Mouse (Mus musculus) lung, postnatal 0 days (tissue): Measurements from ENCODE around the gene Dusp6.

Experiments used
- CTCF ChIP-seq: IDR thresholded peaks from 2 replicates; pipeline ENCODE4 v1.5.1; 2016; ENCODE audit warnings: antibody characterized with exemption, mild to moderate bottlenecking
- EP300 ChIP-seq: IDR thresholded peaks from 2 replicates; pipeline ENCODE4 v1.6.1; 2016; ENCODE audit warnings: antibody characterized with exemption, mild to moderate bottlenecking, control low read depth

DNA sequence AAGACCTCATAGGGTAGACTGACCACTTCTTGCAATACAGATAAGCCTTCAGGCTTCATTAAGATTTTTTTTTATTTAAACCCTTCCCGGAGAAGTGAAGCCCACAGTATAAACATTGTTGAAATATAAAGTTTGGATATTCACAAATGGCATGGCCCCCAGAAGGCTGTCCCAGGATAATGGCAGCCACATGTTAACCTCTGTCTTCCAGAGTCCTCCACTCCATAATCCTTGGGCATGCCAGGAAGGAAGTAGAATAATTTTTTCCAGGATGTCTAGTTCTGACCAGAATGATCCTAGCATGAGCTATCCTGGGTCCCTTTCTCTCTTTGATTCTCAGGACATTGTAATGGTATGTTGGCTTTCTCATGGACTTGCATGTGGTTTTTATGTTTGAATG, 4.6 kb downstream of the Dusp6 start:
- TF ChIP-seq EP300: no peak
- TF ChIP-seq CTCF: no peak
